Mouse (Mus musculus) R1 (cell line): Measurements from ENCODE around the gene Tm7sf2.
"Not testable (repeated sequence)": the region's sequence is repeated elsewhere in the genome, so short reads cannot be mapped to it uniquely, and the experiment has no call there.

Source experiments
- DNase-seq: peaks from one replicate; pipeline ENCODE4 v3.0.0-alpha.2; 2018; ENCODE audit warnings: low read depth, low spot score

The Tm7sf2 gene

DNA sequence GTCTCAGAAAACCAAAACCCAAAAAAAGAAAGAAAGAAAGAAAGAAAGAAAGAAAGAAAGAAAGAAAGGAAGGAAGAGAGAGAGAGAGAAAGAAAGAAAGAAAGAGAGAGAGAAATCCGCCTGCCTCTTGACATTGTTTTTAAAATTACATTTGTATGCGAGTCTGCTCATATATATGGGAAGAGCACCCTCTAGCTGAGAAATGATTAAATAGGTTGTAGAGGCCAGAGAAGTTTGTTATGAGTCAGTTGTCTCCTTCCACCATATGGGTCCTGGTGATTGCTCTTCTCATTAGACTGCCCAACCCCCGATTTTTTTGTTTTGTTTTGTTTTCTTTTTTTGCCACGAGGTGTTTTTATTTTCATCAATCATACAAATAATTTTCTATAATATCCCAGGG lies 24.1 kb downstream of the Tm7sf2 start:
- not testable (repeated sequence) for DNase-seq

DNA sequence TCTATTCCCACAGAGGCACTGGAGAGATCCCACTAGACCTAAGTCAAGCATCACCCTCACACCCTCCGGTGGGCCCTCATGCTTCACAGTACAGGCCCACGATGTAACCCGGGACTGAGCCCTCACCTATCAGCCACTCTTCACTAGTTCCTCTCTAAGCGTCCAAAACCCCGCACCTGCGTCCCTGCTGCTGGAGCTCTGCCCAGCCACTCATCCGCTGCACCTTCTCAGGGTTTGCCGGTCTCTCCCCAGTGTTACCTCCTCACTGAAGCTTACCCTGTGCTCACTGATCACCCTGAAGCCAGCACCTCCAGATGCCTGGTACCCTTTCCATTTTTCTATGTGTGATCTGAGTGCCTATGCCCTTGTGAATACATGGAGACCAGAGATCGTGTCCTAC lies 25.9 kb downstream of the Tm7sf2 start:
- no peak for DNase-seq

DNA sequence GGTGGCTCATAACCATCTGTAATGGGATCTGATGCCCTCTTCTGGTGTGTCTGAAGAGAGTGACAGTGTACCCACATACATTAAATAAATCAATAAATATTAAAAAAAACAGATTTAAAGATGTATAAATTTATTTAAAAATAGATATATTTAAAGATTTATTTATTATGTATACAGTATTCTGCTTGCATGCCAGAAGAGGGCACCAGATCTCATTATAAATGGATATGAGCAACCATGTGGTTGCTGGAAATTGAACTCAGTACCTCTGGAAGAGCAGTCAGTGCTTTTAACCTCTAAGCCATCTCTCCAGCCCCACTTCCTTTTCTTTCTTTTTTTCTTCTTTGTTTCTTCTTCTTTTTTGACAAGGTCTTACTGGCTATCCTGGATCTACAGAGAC lies 28.2 kb downstream of the Tm7sf2 start:
- no peak for DNase-seq

DNA sequence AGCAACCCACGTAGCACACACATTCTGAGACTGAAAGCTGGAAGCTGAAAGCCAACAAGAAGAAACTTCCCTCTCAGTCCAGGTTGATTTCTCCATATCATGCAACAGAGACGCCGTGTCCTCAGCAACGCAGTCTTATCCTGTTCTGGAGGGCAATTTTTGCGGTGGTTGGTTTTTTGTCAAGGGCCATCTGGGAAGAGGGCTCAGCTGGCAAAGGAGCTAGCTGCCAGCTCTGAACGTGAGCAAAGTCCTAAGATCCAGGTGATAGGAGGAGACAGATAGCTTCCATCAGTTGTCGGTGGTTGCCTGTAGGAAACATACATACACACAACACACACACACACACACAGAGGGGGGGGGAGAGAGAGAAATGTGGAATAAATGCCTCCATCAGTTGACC lies 29.8 kb downstream of the Tm7sf2 start:
- no peak for DNase-seq

DNA sequence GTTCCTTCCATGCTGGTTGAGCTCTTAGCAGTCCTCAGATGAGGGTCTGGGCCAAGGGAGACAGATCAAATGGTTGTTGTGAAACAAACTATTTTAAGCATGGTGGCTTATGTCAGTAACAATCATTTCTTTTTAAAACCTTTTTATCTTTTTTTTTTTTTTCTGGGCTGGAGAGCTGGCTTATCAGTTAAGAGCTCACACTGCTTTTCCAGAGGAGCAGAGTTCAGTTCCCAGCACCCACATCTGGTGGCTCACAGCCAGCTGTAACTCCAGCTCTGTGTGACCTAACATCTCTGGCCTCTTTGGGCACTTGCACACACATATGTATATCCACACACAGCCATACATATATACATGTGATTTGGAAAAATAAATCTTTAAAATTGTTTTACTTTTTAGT lies 30.5 kb downstream of the Tm7sf2 start:
- no peak for DNase-seq

DNA sequence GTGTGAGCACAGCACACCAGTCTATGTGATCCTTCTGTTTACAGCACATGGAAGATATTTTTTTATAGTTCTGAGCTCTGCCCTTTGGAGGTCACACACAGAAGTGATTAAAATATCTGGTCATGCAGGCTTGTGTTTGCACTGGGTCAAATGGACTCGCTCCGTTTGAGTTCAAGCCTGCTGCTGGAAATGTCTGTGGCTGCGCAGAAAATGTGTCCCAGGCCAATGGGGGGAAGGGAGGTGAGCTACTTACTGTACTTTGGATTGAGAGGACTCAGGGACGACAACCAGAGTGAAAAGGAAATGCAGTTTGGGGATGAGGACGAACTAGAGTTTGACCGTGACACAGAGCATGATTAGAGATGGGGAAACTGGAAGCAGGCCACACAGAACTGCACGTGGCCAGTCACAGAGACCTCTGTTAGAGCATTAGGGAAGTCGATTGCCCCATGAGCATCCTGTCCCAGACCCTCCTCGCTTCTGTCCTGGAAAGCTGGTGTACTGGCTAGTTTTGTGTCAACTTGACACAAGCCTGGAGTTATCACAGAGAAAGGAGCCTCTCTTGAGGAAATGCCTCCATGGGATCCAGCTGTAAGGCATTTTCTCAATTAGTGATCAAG lies 32.1 kb downstream of the Tm7sf2 start:
- no peak for DNase-seq

DNA sequence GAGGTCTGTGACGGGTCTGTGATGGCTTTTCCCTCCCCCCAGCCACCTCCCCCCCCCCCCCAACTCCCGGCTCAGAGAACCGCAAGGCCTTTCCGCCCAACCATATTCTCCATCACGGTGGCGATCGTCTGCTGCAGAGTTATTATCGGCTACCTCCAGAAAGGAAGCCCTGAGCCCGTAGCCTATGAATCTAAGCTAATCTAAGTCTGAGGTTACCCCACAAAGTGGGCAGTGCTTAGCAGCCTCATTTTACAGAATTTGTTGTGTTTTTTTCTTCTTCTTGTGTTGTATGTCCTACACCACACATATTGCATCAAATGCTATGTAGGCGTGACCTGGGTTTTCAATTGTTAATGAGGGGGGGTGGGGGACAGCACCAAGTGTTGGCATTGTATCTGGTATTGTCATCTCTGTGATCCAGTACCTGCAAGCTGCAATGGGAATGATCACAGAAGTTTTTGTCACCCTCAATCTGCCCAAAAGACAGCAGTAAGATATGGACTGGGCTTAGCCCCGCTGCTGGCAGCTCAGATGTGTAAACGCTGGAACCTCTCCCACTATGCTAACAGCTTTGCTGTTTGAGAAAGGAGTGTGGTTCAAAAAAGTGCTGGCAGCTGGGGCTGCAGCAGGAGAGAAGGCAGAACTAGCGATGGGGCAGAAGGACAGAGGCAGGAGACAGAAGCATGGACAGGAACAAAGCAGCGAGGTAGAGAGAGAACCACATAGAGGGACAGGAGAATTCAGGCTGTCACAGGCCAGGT lies 37.5 kb downstream of the Tm7sf2 start:
- no peak for DNase-seq

DNA sequence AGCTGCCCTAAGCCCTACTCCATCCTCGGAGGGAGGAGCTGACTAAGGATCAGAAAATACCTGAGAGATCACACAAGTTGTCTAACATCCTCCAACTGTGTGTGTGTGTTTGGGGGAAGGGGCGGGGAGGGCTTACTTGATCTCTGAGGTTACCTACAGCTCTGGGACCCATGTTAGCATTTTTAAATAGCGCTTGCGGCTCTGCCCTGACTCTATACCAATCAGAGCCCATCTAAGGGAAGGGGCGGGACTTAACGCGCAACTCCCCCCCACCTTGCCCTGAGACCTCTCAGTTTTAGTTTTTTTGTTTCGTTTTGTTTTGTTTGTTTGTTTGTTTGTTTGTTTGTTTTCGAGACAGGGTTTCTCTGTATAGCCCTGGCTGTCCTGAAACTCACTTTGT lies 38.7 kb downstream of the Tm7sf2 start:
- peak; percentile 67 for DNase-seq

DNA sequence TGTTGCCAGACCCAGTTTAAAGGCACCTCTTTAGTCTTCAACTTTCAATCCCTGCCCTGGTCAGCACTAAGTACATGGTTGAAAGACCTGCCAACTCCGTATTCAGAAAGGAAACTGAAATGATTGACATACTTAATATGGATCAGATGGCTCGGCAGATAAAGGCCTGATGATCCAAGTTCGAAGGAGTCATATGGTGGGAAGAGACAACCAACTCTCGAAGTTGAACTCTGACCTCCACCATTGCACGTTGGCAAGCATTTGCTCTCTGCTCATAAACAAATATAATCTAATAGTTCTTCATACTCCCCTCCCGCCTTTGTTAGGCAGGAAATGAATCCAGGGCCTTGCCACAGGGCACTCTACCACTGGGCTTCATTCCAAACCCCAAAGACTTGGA lies 39.2 kb downstream of the Tm7sf2 start:
- DNase-seq: no peak

DNA sequence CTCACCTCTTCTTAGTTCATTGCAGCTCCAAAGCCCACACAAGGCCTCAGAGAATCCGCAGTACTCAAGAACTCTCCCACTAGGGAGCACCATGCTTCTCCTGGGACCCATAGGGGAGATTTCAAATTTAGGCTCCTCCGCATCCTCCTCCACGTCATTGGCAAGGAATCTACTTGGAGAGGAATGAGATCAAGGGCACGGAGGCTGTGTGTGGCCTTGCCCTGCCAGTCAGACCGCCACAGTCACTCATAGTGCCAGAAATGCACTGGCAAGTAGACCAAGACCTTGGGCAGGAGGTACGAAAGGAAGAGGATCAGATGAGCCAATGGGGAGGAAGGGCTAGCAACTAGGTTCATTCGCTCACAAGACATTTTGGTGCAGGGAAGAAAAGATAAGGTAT lies 44.2 kb downstream of the Tm7sf2 start:
- no peak for DNase-seq

DNA sequence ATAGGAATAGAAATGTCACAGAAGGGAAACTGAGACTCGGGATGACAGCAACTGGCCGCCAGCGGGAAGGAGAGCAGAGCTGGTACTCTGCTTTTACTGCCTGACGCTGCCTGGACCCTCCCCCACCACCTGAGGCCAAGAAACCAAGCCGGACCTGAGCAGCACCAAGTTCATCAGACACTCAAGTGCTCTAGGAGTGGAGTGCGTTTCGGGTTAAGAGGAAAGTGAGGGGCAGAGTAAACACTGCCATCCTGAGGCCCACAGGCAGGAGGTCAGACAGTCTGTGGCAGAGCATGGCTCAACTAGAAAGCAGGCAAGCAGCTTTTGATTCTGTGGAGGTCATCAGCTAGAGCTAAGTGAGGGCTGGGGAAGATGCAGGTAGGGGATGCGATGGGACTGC lies 45.1 kb downstream of the Tm7sf2 start:
- DNase-seq: no peak

DNA sequence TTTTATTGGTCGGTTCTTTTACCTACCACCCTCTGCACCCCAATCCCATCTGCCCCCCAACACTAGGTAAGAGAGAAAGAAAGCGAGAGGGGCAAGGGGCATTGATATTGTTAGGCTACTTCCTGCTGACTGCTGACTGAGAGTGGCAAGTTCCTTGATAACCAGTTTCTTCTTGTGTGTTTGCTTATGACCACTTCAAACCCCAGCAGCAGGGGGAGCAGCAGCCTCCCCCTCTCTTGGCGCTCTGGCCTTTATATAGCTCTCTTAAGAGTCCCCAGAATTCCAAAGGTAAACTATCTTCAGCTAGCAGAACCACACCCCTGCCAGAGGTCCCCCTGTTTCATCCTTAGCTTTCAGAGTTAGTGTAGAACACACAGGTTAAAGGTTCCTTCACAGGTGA lies 47.9 kb downstream of the Tm7sf2 start:
- DNase-seq: no peak

DNA sequence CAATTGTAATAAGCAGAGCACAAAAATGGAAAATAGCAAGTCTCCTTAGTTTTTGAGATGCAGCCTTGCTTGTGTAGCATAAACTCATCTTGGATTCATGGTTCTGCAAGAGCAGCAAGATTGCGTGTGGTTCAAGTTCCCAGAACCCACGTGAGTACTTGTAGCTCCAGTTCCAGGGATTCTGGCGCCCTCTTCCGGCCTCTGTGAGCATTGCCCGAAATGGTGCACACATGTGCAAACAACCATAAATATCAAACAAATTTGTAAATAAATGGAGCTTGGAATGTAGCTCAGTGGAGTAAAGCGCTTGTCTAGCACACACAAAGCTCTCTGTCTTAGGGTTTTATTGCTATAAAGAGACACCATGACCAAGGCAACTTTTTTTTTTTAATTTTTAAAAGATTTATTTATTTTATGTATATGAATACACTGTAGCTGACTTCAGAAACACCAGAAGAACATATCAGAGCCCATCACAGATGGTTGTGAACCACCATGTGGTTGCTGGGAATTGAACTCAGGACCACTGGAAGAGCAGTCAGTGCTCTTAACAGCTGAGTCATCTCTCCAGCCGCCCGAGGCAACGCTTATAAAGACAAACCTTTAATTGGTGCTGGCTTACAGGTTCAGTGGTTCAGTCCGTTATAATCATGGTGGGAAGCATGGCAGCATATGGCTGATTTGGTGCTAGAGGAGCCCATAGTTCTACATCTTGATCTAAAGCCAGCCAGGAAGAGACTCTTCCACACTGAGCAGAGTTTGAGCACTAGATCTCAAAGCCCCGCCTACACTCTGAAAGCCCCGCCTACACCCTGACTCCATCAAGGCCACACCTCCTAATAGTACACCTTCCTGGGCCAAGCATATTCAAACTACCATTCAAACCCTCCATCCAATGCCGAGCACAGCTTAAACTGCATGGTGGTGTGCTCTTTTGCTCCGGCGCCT lies 49.8 kb downstream of the Tm7sf2 start:
- DNase-seq: peak; percentile 96

DNA sequence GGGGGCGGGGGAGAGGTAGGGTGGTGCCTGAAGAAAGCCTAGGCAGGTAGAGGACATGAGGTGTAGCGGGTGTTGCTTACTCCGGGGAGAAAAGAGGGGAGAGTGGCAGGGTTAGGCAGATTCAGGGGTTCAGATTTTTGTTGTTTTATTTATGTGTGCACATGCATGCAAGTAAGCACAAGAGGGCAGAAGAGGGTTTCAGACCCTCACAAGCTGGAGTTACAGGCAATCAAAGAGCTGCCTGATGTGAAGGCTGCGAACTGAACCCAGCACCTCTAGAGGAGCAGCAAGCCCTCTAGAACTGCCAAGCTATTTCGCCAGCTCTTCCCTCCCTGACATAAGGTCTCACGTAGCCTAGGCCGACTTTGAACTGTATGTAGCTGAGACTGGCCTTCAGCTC lies 51.6 kb downstream of the Tm7sf2 start:
- peak; percentile 51 for DNase-seq

DNA sequence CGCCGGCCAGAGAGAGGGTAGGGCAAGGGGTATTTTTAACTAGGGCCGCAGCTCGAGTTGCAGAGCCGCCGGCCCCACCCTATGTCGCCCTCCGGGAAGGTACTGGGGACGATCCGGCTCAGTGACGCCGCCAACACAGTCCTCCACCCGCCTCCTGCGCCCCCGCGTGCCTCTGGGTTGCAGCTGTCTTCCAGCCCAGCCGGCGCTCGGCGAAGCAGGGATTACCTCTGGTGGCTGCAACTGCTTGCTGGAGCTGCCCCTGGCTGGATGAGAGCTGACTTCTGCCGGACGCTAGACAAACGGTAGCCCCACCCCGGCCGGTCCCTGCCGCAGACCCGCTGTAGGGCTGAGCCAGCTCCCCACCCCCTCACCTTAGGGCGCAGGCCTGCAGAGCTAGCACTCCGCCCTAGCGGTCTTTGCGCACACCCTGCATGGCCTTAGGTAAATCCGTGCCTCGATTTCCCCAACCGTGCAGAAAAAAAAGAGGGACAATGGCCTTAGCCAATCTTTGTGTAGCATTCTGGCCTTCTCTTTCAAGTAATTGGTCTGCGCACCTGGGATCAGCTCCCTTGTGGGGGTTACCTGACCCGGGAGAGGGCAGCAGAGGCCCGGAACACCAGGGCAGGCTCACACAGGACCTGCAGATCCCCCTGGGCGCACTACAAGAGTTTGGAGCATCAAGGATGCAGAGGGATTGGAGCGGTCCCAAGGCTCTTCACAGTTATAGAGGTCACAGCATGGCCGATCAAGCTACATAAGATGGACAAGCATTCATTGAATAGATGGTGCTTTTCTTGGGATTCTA lies 52.5 kb downstream of the Tm7sf2 start, which contains the start of gene Capn1:
Gene Capn1, minus strand, starts transcription at position 387 of the 805 bp plus-strand sequence.
- DNase-seq: peak; percentile 77

DNA sequence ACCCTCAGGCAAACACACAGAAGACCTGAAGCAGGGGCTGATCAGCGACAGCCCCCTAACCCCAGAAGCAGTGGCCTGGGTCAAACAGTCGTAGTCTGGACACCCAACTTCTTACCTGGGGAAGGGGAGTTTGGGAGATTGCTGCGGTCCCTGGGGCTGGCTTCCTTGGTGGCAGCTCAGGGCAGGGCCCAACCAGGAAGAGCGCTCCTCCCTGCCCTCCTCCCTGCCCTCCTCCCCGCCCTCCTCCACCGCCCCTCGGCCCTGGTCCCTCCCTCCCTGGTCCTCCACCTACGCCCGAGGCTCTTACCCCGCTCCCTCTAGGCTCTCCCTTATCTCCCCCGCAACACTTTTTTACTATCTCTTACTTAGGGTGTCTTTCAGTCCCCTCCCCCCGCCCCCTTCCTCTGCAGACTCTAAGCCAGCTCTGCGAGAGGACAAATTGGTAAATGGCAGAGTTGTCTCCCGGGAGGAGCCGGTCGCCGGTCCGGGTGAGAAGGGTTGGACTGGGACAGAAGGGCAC lies 53.1 kb downstream of the Tm7sf2 start:
- DNase-seq: peak; percentile 68

DNA sequence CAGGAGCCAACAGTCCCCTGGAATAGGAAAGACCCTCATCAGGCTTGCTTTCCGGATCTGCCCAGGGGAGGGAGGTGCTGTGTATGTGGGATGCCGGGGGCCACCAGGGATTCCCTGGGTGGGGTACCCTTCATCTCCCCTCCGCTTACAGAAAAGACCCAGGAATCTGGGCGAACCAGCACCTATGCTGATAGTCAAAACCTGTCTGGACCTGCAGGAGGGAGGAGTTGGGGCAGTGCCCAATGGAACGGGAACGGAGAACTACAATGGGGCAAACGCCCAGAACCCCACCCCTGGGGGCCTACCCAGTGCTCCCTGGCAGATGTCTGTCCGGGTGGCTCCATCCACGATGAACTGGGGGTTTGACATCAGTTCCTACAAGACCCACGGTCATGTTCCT lies 54.5 kb downstream of the Tm7sf2 start:
- DNase-seq: no peak
